Mouse (Mus musculus) kidney, postnatal 0 days (tissue): ENCODE results near the gene Txnrd2. TPM values are rescaled to one million over a fixed set of nuclear protein-coding genes. Genes with fewer than 3 reads are reported as not detected.
A peak's percentile ranks its signal among the peaks of the same experiment; 100 is the strongest.

Experiments
- ATAC-seq: fragments of 200-750 bp; cut with Nextera tagmentation; replicated peaks from 2 replicates; pipeline ENCODE4 v1.8.0; 2017; ENCODE audit warnings: low read depth, moderate number of reproducible peaks, moderate TSS enrichment, moderate library complexity; ENCODE audit not compliant: low FRiP score
- DNase-seq: peaks from one replicate; pipeline ENCODE4 v3.0.0-alpha.2; 2016; ENCODE audit warnings: low spot score
- H3K27ac ChIP-seq: fragments of 300-500 bp; sonication (generic); 2 replicates; pipeline ENCODE4 v1.5.1; 2014; ENCODE audit warnings: mild to moderate bottlenecking
- H3K27me3 ChIP-seq: fragments of 300-500 bp; sonication (generic); 2 replicates; pipeline ENCODE4 v1.6.1; 2014; ENCODE audit warnings: low read length, mixed read lengths; ENCODE audit not compliant: insufficient read depth
- H3K36me3 ChIP-seq: fragments of 300-500 bp; sonication (generic); 2 replicates; pipeline ENCODE4 v1.6.1; 2014; ENCODE audit warnings: low read length, mixed read lengths; ENCODE audit not compliant: insufficient read depth
- H3K4me1 ChIP-seq: fragments of 300-500 bp; sonication (generic); replicated peaks from 2 replicates; pipeline ENCODE4 v1.6.1; 2014; ENCODE audit warnings: antibody characterized with exemption, low read length, mixed read lengths; ENCODE audit not compliant: insufficient read depth
- H3K4me2 ChIP-seq: fragments of 300-500 bp; sonication (generic); 2 replicates; pipeline ENCODE4 v1.6.1; 2014; ENCODE audit warnings: mild to moderate bottlenecking, low read length, moderate library complexity, mixed read lengths
- H3K4me3 ChIP-seq: fragments of 300-500 bp; sonication (generic); replicated peaks from 2 replicates; pipeline ENCODE4 v1.5.1; 2014; ENCODE audit warnings: low read depth, low read length
- H3K9ac ChIP-seq: fragments of 300-500 bp; sonication (generic); 2 replicates; pipeline ENCODE4 v1.6.1; 2014; ENCODE audit warnings: low read depth, low read length
- H3K9me3 ChIP-seq: fragments of 300-500 bp; sonication (generic); replicated peaks from 2 replicates; pipeline ENCODE4 v1.6.1; 2016; ENCODE audit warnings: low read length, inconsistent platforms, mixed read lengths
- CTCF ChIP-seq: IDR thresholded peaks from 2 replicates; pipeline ENCODE4 v1.5.1; 2016; ENCODE audit warnings: antibody characterized with exemption, low read depth, mild to moderate bottlenecking, moderate library complexity
- WGBS: fragments of 180-500 bp; shearing (Covaris S2); extraction: QIAGEN DNeasy Blood & Tissue Kit; methylation state at CpG from one replicate; pipeline ENCODE4 v1.1.7; 2014; 5-methylcytosine and 5-hydroxymethylcytosine counted together
- polyA plus RNA-seq: library from polyadenylated mRNA; unstranded; fragments of >200 nt; fragmentation: Nextera tagmentation; extraction: Ambion mirVana; gene quantifications from 2 replicates; pipeline ENCODE4 v1.2.1, GENCODE M21; 2015

Gene Txnrd2
- polyA plus RNA-seq, 1 experiment from 2014 or later, result 30.6 TPM

- no peak; the same call in 1 of the 2 replicates for ATAC-seq
- Histone ChIP-seq H3K9ac (peak within 1 kb of the TSS; percentile 83), H3K4me3 (peak within 1 kb of the TSS; percentile 90), H3K36me3 (0 out of 2 replicates have a peak, but pooled peaks cover 3% of the 10 kb centered on the region), H3K9me3 (no peaks in the 10 kb centered on the region), H3K4me2 (peak within 1 kb of the TSS; percentile 76), H3K4me1 (peaks cover 21% of the 10 kb centered on the region; the same call in 1 of the 2 replicates), H3K27ac (peak within 1 kb of the TSS; percentile 80), H3K27me3 (no peaks in the 10 kb centered on the region)
- TF ChIP-seq CTCF, result no peak
- no peak for DNase-seq
- 54% methylated on average over 5 of the region's 5 CpGs for WGBS
Observed at GRCm38 (mm10) chr16:18426802-18427280, 657 bp downstream of the Txnrd2 start, which contains the start of gene Comt. Comt (minus strand) TSS chr16:18426852.

- Histone ChIP-seq H3K9me3 (no peaks in the 10 kb centered on the region), H3K27ac (no peak overlapping the region), H3K9ac (no peak overlapping the region), H3K4me2 (no peak overlapping the region), H3K4me3 (no peak overlapping the region), H3K4me1 (peaks cover 21% of the 10 kb centered on the region; the same call in 1 of the 2 replicates), H3K36me3 (0 out of 2 replicates have a peak, but pooled peaks cover 3% of the 10 kb centered on the region), H3K27me3 (no peaks in the 10 kb centered on the region)
- no peak for TF ChIP-seq CTCF
- no peak for ATAC-seq
- WGBS, result 78% methylated on average over 5 of the region's 5 CpGs
- DNase-seq, result no peak
Observed at GRCm38 (mm10) chr16:18428011-18428515, 1.9 kb downstream of the Txnrd2 start.

- H3K4me1 ChIP-seq, result peaks cover 21% of the 10 kb centered on the region; the same call in 1 of the 2 replicates
- WGBS, result 86% methylated on average over 7 of the region's 7 CpGs
- H3K27ac ChIP-seq, result no peak overlapping the region
- H3K27me3 ChIP-seq, result no peaks in the 10 kb centered on the region
- no peak for TF ChIP-seq CTCF
- no peak overlapping the region for H3K4me2 ChIP-seq
- ATAC-seq, result no peak
- H3K36me3 ChIP-seq, result 0 out of 2 replicates have a peak, but pooled peaks cover 3% of the 10 kb centered on the region
- H3K4me3 ChIP-seq, result no peak overlapping the region
- no peaks in the 10 kb centered on the region for H3K9me3 ChIP-seq
- H3K9ac ChIP-seq, result no peak overlapping the region
- DNase-seq, result no peak
Observed at GRCm38 (mm10) chr16:18428516-18429042, 2.4 kb downstream of the Txnrd2 start.

- no peak overlapping the region for H3K27ac ChIP-seq
- H3K27me3 ChIP-seq, result no peaks in the 10 kb centered on the region
- TF ChIP-seq CTCF, result no peak
- H3K4me1 ChIP-seq, result peaks cover 16% of the 10 kb centered on the region; the same call in 1 of the 2 replicates
- no peak overlapping the region for H3K4me2 ChIP-seq
- H3K9me3 ChIP-seq, result no peaks in the 10 kb centered on the region
- H3K4me3 ChIP-seq, result no peak overlapping the region
- no peak for ATAC-seq
- 84% methylated on average over 8 of the region's 8 CpGs for WGBS
- no peak for DNase-seq
- no peak overlapping the region for H3K9ac ChIP-seq
- 0 out of 2 replicates have a peak, but pooled peaks cover 3% of the 10 kb centered on the region for H3K36me3 ChIP-seq
Observed at GRCm38 (mm10) chr16:18429641-18430040, 3.5 kb downstream of the Txnrd2 start.

GRCm38 (mm10) chr16:18430641-18431212 lies 4.5 kb downstream of the Txnrd2 start:
- no peaks in the 10 kb centered on the region for H3K27me3 ChIP-seq
- ATAC-seq, result no peak
- no peak for TF ChIP-seq CTCF
- no peak overlapping the region for H3K4me3 ChIP-seq
- DNase-seq, result no peak
- no peak overlapping the region for H3K9ac ChIP-seq
- no peaks in the 10 kb centered on the region for H3K9me3 ChIP-seq
- no peak overlapping the region for H3K4me2 ChIP-seq
- H3K4me1 ChIP-seq, result peaks cover 7% of the 10 kb centered on the region; the same call in 1 of the 2 replicates
- no peak overlapping the region for H3K27ac ChIP-seq
- WGBS, result 85% methylated on average over 8 of the region's 8 CpGs
- H3K36me3 ChIP-seq, result 0 out of 2 replicates have a peak, but pooled peaks cover 3% of the 10 kb centered on the region

GRCm38 (mm10) chr16:18433341-18433920 lies 7.2 kb downstream of the Txnrd2 start:
- Histone ChIP-seq H3K27me3 (no peaks in the 10 kb centered on the region), H3K4me3 (no peak overlapping the region), H3K4me1 (no peaks in the 10 kb centered on the region), H3K4me2 (no peak overlapping the region), H3K27ac (no peak overlapping the region), H3K36me3 (0 out of 2 replicates have a peak, but pooled peaks cover 7% of the 10 kb centered on the region), H3K9me3 (no peaks in the 10 kb centered on the region), H3K9ac (no peak overlapping the region)
- no peak for TF ChIP-seq CTCF
- WGBS, result 87% methylated on average over 5 of the region's 5 CpGs
- ATAC-seq (peak; percentile 71; the same call in 1 of the 2 replicates), DNase-seq (no peak)
